Mouse (Mus musculus): ENCODE measurements at regions not wholly inside any gene's neighbourhood (a gene's known extent, or its start where the extent isn't known, plus 50 kb on each side); places are given as distances from the start of the nearest gene placed in this dataset.

DNA sequence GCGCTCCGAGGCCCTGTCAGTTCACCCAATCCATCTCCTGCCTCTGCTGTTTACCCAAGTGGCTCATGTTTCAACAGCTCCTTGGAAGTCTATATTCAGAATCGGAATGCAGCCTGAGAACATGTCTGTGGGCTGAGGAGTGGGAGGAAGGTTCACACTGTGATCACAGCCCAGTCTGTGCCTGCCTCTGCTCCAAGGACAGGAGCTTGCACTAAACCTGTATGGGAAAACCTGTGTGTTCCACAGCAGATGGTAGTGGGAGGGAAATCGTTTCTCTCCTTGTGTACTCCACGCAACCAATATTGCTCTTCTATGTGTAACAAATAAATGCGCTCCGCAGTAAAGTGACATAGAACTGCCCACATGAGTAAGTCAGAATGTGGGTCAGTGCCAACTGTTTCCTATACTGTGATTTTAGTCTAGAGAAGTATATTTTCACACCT is 514.0 kb upstream of the Epha7 start:
- no peak for DNase-seq (ENCODE audit: low read depth, low spot score)

DNA sequence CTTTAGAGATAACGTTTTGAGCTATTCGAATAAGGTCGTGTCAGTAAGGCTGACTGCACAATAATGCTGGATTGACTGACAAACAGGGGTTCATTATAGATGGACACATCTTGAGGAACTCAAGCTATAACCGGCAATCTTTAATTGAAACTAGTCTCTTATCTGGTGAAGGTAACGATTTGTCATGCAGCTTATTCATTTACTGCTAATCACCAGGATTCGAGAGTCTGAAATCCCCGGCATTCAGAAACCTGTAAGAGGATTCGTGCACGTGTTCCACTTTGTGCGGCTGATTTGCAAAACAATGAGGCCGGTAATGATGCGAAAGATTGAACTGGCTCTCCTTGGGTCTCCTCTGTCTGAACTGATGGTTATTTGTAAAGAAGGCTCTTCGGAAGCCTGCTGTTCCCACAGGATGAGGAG is 512.9 kb upstream of the Epha7 start:
- peak; percentile 6 for DNase-seq (ENCODE audit: low read depth, low spot score)

- no peak for DNase-seq (ENCODE audit: low read depth, low spot score)
Measured at GRCm38 (mm10) chr4:28301686-28302085, 511.2 kb upstream of the Epha7 start.

DNA sequence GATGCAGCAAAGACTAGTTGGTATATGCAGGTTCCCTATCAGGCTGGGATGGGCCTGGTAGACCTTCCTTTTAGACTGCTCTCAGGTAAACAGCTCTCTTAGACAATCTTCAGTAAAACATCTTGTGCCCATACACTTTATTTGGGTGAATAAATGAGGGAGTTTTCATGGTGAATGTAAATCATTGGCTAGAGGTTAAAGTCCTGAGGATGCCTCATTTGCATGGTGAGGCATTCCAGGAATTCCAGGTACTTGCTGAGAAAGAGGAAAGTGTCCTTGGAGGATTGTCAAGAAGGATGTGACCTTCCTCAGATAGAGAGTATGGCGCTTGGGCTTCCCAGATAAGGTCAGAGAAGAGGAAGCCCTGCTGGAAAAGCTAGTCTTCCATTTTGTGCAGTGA is 481.9 kb upstream of the Epha7 start:
- no peak for DNase-seq (ENCODE audit: low read depth, low spot score)

GRCm38 (mm10) chr4:28364566-28364965 is 448.4 kb upstream of the Epha7 start:
- DNase-seq (ENCODE audit: low read depth, low spot score) = no peak

GRCm38 (mm10) chr4:28377087-28377486 is 435.8 kb upstream of the Epha7 start:
- no peak for DNase-seq (ENCODE audit: low read depth, low spot score)

DNA sequence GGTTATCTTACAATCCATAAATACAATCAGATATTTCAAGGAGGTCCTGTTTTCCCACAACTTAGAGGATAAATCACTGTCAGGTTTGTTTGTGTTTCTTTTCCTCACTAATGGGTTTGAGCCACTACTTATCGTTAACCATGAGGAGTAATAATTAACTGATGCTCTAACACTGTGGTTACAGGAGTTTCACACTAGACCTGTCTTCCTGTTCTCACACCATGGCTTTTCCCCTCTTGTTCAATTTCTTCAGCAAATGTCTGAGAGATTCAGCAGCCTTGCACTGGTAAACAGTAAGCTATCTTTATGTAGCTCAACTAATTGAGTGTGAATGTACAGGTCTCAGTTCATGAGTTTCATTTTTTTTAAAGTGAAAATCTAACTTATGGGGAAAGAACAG is 434.3 kb upstream of the Epha7 start:
- DNase-seq (ENCODE audit: low read depth, low spot score) = no peak

GRCm38 (mm10) chr4:28424341-28424740 is 388.6 kb upstream of the Epha7 start:
- no peak for DNase-seq (ENCODE audit: low read depth, low spot score)

DNA sequence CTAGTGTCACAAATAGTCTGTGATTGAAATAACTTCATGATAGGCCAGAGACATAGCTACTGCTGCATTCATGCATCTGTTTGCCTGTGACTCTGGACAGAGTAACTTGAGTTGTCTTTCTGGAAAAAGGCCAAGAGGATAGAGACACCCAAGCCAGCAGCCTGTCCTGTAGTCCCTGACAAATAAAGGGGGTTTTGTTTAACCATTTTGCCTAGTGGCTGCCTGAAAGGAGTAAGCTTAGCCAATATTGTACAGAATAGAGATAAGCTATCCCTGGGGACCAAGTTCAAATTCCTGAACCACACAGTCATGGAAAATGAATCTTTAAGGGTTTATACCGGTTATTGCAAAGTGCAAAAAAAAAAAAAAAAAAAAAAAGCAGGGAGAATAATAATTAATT is 372.8 kb upstream of the Epha7 start:
- no peak for DNase-seq (ENCODE audit: low read depth, low spot score)

GRCm38 (mm10) chr4:28453111-28453510 is 359.8 kb upstream of the Epha7 start:
- no peak for DNase-seq (ENCODE audit: low read depth, low spot score)

- DNase-seq (ENCODE audit: low read depth, low spot score) = no peak
Measured at GRCm38 (mm10) chr4:28456312-28456711, 356.6 kb upstream of the Epha7 start.
